Mouse (Mus musculus): ENCODE results near the gene Traf3ip1.

DNA sequence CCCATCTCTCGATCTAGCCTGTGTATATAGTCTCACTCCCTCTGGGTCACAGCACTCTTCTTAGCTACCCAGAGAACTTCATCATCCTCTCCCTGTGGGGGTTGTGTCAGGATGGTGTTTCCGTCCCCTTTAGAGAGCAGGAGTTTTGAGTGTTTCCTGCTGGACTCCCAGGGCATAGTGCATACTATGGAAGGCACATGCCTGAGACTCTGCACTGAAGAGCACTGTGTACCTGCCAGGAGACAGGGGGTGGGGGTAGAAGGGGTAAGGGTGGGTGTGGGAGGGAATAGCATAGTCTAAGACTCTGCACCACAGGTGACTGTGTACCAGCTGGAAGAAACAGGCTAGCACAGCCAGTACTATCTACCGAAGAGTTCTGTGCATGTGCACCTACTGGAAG lies 40.1 kb upstream of the Traf3ip1 start:
- no peak for TF ChIP-seq CTCF (IDR thresholded peaks at IDR 0.05; ENCODE audit: low read depth)
- no peak for TF ChIP-seq EP300 (IDR thresholded peaks at IDR 0.05; ENCODE audit: low read depth)
